Mouse (Mus musculus): ENCODE data around the gene Polr2b. TPM values are rescaled to one million over a fixed set of nuclear protein-coding genes. Genes with fewer than 3 reads are reported as not detected.
A peak's percentile ranks its signal among the peaks of the same experiment; 100 is the strongest.

Polr2b gene
- total RNA-seq, 2 experiments from 2014 or later: 55.9 to 93.4 TPM

DNA sequence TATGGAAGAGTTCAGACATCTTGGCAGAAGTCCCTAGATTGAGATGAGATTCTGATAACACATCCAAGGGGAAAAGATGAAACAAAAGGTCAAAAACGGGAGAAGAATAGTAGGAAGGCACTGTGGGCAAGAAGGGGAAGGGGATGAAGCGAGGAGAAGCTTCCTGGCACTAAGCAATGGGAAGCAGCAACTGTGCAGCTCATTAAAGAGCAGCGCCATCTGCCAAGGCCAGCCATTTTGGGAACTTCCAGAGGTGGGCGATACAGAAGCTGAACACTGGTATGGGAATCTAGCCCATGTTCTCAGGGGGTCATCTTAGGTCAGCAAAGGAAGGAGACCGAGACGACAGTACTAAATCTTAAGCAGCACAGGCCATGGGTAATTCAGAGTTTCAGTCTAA is 53.7 kb downstream of the Polr2b start:
- no peak for DNase-seq

DNA sequence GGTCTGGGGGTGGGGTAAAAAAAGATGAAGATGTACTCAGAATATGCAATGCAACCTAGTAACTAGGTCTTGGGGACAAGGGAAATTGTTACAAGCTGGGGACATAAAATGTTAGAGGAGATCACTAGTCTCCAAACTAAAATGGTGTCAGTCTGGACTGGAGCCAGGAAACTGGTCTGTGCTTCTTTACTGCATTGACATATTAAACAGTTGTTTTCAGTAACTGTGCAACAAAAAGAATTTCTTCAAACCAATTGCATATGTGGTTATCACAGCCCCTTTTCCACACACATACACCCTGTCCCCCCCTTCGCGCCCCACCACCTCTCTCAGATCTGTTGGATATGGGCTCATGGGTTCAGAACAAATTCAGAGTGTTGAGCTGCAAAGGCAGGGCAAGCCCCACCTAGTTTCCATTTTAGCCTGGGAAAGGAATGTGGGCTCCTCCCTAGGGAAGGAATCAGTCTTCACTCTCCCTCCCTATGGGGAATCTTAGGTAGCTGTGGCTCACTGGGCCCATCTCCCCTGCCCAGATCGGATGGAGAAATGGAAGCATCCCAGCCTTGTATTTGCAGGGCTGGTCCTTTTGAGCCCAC is 54.6 kb downstream of the Polr2b start:
- no peak for DNase-seq

DNA sequence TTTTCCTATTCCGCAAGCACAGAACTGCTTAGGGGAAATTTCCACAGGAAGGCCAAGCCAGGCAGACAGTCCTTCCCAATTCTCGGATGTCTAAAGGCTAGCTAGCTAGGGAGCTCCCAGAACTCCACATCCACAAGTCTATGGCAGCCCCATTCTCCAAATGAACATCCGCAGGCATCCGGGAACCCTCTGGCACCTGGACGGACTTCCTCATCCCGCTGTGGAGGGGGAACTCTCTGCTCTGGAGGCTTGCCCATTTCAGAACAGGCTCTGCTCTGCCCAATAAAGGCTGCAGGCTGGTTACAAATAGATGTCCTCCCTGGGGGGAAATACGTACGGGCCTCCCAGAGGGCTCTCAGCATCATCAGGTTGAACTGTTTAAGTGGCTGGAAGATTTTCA is 56.4 kb downstream of the Polr2b start:
- no peak for DNase-seq

DNA sequence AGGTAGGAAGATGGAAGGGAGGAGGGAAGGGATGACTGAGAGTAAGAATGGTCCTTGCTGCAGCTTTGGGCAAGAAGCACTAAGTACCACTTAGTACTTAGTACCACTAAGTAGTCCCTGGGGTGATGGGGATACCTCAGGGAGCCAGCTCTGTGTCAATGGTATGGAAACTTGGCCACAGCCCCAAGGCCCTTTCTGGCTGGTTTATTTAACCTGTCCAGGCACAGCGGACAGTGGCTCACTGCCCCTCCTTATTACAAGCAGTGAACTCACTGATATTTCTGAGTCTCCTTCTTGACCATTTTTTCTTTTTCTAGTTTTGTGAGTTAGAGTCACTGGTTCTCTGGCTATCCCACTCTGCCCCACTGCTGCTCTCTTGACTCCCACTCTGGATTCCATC is 57.2 kb downstream of the Polr2b start:
- DNase-seq: peak in 1 of 2 experiments; percentile 45

DNA sequence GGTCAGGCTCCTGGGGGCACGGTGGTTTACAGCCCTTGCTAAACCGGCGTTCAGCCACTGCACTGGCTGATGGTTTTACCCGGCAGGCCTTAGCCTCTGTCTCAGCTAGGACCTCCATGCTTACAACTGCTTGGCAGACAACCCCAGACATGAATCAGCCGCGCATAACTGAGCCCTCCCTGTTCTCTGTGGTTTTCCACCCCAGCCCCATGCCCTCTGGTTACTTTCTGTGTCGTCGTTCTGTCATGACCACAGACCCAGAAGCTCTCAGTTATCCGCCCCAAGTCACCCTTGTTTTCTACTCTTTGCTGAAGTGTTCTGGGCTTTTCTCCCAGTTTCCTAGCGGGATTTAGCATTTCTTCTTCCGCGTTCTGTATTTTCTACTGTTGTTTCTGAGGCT is 57.7 kb downstream of the Polr2b start:
- peak; percentile 54 to 71 for DNase-seq

DNA sequence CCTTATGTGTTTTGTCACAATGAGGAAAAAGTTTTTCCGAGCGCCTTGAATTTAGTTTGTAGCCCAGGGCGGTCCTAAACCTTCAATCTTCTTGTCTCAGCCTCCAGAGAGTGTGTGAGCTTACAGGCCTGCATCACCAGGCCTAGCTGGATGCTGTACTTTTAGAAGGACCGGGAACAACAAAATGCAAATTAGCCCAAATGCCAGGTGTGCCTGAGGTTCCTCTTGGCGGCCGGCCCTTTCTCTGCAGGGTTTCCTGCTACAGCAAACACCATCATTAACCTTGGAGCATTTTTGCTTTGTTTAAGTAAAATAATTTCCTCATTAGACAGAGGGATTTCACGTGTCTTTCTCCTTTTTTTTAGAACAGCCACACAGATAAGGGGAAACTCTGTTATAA is 58.2 kb downstream of the Polr2b start:
- no peak for DNase-seq

DNA sequence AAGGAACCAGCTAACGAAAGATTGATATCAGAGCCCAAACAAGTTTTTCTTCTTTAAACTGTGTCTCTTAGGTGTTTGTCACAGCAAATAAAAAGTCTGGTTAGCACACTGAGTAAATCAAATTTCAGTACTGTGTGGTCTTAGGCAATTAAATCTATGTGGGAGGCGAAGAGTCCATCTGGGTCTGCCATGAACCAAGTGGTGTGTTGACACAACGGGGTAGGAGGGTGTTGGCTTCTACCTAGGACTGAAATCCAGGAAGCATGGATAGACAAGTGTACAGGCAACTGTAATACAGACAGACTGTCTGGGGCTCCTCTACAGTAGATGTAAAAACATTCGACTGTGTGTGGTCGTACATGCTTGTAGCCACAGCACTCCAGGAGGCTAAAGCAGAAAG is 59.4 kb downstream of the Polr2b start:
- no peak for DNase-seq

DNA sequence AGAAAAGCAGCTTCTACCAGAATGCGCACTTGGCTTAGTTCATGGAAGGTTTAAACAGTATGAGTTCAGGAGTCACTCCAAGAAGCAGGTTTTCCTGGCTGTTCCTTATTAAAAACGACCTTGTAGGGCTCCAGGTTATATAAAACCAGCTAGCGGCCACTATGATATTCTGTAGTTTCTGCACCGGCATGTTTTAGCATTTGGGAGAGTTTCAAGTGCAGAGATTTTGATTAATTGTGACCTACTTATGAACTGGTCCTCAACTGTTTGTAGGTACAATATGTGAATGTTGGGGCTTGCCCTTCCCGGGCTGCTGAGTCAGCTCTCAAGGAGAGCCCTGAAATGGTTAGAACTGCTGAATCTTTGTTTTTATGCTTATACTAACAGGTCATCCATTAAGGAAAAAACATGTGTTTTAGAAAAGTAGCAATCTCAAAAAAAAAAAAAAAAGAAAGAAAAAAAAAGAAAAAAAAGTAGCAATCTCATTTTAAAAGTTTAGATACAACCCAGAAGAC is 60.5 kb downstream of the Polr2b start:
- DNase-seq: no peak

DNA sequence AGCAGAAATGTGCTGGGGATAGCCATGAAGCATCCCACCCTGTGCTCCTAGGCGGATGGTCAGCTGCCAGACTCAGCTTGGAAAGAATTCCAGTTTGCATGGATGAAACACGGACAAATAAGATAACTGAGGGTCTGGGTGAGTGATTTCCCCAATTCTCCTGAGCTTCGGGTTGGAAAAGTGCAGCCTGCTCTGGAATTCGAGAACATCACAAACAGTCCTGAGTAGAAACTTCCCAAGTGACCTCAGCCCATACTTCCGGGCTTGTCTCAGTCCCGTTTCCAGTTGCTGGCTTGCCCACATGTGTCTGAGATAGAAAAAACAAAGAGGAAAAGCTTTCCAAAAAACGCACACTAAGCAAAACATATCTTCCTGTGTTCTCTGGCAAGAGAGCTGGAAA is 62.3 kb downstream of the Polr2b start:
- DNase-seq: no peak

DNA sequence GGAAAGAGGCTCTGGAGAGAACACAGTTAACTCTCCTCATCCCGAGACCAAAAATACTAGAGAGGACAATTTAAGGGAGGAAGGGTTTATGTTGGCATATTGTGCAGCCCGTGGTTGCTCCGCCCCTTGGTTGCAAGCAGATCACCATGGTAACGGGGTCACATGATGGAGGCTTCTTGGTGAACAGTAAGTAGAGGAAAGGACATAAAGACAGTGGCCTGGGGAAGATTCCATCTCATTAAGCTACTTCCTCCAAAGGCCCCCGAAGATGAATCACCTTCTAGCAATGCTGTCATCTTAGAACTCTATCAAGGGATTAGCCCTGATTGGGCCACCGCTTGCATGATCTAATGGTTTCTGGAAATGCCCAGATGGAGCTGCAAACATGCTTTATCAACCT is 62.8 kb downstream of the Polr2b start:
- DNase-seq: peak; percentile 52 to 62

DNA sequence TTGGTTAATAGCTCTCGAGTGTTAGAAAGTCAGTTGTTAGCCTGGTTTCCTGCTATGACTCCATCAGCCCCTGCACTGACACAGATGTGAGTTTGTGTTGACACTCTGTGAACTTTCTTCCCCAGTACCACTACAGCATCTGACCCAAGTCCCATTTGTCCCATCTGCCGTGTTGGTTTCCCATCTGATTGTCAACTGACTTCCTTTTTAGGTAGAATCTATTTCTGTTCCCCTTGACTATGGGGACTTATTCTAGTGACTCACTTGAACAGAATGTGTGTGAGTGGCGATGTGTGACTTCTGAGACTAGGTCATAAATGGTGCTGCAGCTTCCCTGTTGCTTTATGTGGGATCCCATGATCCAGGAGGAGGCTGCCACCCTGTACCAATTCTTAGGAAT is 65.0 kb downstream of the Polr2b start:
- no peak for DNase-seq

DNA sequence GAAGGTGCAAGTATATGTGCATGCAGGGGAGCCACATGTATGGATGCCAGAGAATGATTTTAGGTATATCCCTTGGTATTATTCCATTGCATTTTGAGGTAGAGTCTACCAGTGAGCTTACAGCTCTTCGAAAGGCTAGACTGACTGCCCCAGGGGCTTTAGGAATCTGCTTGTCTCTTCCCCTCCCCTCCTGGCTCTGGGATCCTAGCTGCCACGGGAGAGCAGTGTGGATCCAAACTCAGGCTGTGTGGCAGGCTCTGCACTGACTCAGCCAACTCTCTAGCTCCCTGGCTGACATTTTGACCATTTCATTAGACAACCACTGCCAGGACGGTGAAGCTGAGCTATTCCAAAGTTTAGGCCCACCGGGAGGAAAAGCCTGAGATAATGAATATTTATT is 65.6 kb downstream of the Polr2b start:
- DNase-seq: no peak

DNA sequence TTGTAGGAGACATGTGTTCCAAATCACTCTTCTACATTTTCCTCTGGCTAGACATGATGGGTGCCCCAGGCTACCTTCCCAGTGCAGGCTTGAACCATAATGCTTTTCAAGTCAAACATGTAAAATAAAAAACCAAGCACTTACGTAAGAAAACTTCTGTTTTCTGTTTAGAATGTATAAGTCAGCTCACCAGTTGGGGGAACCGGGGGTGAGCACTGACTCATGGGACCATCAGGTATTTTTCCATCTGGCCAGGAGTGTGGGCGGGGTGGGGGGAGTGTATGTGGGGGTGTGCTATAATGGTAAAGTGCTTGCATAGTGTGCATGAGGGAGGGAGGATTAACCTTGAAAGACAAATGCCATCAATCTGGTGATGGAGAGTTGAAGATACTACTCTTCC is 68.1 kb downstream of the Polr2b start:
- DNase-seq: no peak

DNA sequence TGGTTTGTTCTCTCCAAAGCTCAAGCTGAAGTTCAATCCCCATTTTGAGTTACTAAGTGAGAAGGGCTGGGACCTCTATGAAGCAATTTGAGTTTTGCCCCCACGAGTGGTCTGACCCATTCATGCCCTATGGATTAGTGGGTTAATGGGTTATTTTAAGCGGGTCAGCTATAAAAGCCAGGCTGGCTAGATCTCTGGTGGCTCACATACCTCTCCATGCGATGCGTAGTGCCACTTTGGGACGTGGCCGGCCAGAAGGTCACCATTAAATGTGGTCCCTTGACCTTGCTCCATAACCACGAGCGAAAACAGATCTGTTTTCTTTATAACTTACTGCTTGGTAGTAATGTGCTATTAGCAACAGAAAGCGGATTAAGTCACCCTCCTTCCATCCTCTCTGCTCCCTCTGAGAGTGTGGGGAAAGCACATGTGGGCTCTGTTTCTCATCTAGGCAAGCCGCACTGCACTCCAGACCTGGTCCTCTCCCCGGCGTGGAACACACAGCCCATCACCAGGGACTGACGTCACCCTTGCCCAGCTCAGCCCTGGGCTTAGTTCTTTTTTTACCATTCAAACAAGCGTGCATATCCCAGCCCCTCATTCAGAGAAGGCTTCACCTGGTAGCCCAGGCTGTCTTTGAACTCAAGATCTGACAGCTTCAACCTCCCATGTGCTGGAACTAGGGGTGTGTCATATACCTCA is 69.6 kb downstream of the Polr2b start:
- no peak for DNase-seq

DNA sequence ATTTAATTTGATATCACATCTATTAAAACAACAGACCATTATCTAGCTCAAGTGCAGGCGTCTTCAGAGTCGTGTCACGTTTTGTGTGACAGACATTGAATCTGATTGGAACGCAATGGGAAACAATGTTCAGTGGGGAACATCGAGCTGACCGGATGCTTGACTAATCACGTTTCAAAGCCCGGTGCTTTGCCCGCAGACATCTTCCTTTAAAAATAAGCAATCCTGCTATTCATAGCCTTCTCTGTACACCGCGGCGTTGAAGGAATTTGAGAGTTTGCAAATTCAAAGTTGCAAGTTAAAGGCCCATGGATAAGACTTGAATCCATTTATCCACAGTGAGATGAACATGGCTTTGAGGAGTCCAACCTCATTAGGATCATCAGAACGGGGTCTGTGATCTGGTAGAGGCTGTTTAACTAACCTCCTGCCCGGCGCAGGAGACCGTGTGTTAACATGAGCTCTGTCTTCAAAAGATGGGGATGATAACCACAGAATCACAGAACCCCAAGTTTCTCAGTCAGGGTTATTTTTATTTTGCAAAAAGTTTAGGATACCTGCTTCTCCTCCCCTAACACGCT is 70.5 kb downstream of the Polr2b start:
- DNase-seq: no peak

DNA sequence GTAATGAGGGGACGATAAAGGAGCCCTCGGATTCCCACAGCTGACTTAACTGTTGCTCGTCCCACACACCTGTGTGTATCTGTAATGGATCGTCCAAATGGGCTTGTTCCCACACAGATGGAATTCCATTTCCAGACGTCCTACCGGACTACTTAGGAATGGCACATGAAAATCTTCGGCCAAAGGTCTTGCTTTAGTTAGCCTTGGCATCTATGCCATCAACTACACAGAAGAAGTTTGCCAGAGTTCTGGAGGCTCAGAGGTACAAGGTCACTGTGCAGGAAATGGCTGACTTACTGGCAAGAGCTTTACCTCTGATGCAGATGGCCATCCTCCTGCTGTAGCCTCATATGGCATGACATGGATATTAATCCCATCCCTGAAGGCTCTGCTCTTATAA is 71.3 kb downstream of the Polr2b start:
- no peak for DNase-seq

DNA sequence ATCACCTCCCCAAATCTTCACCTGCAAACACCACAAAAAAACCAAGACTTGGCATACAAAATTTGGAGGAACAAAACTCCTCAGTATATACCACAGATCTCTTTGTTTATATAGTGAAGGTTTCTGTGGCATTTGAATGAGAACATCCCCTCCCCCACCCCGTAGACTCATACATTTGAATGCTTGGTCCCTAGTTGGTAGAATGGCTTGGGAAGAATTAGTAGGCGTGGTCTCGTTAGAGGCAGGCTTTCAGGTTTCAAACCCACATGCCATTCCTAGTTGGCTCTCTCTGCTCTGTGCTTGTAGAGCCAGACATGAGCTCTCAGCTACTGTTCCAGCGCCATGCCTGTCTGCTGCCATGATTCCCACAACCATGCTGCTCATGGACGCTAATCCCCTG is 71.7 kb downstream of the Polr2b start:
- no peak for DNase-seq

DNA sequence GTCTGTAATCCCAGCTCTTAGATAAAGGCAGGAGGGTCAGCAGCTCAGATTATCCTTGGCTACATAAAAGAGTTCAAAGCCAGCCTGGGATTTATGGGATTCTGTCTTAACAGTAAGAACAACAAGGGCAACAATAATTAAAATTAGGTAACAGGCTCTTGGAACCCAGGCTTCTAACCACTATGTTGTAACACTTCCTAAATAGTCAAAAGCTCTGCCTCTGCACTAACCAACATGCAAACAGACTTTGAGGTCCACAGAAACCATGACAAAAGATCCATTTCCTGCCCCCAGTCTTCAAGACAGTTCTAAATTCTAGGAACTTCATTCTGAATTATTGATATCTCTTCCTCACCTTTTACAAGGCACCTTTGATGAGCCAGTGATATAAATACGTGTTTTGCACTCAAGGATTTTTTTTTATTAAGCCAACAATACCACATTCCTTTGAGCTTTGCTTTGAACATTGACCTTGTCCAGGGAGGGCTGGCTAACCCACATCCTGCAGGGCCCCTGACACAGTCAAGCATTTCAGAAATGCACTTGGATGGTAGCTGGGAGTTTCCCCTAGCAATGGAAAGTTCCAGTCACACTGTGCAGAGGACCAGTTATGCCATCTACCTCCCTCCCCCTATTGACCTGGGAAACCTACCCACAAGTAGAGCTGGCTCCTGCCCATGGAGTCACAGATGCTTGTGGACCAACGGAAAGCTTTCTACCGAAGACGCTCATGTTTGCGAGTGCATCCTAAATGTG is 74.0 kb downstream of the Polr2b start:
- peak; percentile 54 to 62 for DNase-seq

DNA sequence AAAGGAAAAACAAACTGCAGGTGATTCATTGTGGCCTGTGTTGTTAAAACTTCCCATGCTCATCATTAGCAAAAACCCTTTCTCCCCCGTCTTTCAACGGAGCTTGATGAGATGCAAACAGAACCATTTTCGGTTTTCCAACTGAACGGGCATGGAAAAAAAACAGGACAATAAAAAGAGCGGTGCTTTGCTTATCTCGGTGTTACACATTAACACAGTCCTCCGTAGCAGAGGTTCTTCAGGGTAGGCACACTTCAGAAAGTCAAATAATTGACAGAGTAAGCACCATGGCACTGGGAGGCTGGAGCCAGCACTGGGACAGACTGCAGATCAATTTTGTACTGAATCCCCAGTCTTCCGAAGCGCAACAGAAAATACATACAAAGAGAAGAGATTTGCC is 74.8 kb downstream of the Polr2b start:
- DNase-seq: no peak

DNA sequence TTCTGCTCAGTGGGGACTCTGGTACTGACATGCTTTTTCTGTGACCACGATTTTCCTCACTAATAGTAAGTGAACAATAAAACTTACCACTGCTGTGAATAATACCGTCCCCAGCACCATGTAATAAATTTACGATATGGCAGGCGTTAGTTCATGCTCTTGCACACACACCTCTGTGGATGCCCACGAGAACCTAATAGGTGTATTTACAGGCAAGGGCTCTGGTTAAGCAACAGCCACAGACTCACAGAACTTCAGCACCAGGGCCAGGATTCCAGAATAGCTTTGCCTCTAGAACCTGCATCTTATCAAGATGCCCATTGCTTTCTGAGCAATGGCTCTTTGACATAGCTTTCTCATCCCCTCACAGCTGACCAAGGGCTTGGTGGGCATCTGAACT is 75.3 kb downstream of the Polr2b start:
- DNase-seq: no peak

DNA sequence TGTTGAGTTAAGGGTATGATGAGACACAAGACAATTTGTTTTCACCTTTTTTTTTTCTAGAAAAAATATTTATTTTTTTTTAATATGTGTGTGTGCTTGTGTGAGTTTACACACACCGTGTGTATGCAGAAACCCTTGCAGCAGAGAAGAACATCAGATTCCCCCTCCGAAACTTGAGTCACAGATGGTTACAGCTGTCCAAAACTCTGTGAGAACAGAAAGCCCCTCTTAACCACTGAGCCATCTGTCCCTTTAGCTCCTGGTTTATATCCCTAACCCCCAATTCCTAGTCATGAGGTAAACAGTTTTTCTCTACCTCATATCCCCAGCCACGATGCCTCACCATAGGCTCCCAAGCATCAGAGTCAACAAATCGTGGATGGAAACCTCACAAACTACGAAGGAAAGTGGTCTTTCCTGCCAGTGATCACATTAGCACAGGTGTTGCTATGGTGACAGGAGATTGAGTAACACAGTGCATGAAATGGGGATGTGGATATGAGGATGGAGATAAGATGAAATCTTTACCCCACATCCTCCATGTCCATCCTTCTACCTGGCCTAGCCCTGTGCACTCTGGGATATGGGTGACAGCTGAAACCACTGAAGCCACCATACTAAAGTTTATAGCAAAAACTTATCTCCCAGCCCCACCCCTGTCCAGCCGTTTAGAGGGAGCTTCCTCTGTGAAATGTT is 76.1 kb downstream of the Polr2b start:
- DNase-seq: no peak
